Mouse (Mus musculus) liver, postnatal 0 days (tissue): Measurements from ENCODE around the gene Prickle4.

Experiments used
- CTCF ChIP-seq: sonication (generic); IDR thresholded peaks from 2 replicates; pipeline ENCODE4 v1.5.1; 2016; ENCODE audit warnings: antibody characterized with exemption, low read depth
- EP300 ChIP-seq: IDR thresholded peaks from 2 replicates; pipeline ENCODE4 v1.6.1; 2016; ENCODE audit warnings: antibody characterized with exemption, low read depth, mild to moderate bottlenecking

GRCm38 (mm10) chr17:47738066-47738878 lies 43.7 kb upstream of the Prickle4 start:
- TF ChIP-seq CTCF = no peak
- no peak for TF ChIP-seq EP300
